Mouse (Mus musculus) kidney, postnatal 10 days (tissue): ENCODE results near the gene Fer.

ENCODE experiments used
- DNase-seq: peaks from one replicate; pipeline ENCODE4 v3.0.0; 2021; ENCODE audit warnings: mixed read lengths

Gene Fer

DNA sequence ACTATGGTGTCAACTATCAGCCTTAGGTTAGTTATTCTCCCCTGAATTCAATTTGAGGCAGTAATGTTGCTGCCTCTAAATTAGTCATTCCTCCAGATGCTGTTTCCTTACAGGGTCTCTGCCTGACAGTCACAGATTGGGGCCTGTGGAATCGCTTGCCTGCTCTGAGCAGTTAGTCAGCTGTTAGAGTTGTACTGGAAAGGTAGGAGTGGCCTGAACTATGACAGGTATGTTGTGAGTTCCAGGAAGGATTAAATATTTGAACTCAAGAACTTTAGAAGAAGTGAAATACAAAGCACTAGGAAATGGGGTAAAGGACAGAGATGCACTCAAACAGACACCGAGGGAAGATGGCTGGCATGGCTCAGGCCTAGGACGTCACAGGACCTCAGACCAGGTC lies 233.9 kb downstream of the Fer start:
- no peak for DNase-seq

DNA sequence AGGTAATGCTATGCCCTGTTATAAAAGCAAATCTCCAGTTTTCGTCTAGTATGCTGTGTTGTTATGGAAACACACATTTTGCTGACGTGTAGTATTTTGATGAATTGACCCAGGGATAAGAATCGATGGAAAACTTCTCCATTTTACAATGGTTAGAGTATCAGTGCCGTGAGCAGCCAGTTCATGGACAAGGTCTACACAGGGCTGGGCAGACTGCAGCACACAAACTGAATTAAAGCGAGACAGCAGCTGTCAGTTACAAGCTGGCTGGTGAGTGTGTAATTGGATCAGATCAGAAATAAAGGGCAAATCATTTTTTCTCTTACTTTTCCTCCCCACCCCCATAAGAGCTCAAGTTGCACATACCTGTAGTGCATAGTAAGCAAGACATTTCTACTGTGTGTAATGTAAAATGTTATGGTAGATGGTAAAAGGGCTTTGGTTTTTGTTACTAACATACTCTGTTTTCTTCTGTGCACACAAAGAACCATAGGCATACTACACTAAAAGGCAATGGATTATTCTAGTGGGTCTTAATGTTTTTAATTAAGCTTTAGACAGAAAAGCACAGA lies 235.0 kb downstream of the Fer start:
- DNase-seq: no peak

DNA sequence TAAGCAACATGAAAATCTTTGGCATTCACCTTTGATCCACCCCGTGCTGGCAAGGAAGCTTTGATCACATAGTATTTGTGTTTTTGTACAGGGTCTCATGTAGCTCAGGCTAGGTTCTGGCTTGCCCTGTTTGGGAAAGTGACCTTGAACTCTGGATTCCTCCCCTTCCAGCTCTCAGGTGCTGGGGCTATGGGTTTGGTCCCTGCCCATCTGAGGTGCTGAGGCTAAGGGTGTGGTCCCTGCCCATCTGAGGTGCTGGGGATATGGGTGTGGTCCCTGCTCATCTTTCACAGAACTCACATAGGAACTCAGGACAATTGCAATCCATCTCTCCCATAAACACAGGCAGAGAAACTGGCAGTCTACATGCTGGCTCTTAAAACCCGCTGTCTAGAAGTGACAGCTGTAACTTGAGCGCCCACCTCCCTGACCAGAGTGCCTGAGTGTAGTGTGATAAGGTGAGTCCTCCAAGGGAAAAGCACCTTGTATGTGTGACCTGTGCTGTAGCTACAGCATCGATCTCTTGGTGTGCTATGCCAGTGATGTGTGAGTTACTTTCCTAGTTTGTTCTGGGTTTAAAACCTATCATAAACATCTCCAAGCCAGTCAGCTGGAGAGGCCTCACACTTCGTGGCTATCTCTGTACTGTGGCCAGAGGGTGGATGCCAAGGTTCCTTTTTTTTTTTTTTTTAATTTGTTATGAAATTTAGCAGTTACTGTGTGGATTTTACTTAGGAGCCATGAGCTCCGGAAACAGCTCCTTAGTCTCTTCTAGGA lies 236.7 kb downstream of the Fer start:
- no peak for DNase-seq

DNA sequence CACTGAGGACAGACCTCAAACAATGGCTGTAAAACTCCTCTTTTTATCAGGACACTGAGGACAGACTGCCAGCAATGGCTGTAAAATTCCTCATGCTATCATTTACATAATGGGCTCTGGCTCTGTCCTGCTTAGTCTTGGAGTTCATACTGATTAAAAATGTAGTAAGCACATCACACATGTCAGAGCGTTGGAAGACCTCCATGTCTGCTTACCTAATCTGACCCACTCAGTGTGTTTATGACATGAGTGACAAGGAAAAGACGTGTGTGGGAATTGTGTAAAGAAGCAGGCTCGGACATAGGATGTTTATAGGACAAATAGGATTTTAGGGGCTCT lies 237.3 kb downstream of the Fer start:
- no peak for DNase-seq

DNA sequence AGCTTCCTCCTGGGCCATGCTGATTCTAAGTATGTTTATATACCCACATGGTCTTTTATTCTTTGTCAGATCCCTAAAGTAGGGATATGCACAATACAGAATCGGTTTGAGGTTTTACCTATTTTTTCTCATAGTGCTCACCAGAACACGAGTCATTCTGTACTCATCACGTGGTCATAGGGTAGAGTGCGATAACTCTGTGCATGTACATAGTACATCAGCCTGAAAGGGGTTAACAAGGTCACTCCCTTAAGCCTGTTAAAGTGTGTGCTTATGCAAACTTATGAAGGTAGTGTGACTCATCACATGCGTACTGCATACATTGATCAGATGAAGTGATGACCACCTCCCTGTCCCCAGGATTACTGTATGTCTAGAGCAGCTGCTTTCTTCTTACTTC lies 245.9 kb downstream of the Fer start:
- no peak for DNase-seq

DNA sequence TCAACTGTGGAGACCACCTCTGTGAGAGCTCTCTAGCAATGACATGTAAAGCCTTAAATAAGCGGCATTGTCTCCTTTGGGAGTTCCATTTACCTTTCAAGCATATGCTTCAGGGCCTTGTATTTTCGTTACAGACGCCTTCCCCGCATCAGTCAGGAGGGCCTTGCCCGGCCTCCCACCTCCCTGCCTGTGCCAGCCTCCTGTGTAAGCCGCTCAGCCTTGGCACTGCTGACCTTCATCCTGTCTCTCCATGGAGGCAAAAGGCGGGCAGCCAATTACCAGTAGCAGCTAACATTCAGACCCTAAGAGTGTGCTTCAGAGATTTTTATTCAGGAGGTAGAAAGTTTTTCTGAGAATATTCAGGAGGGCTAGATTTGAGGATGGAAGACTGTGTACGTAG lies 247.0 kb downstream of the Fer start:
- no peak for DNase-seq

DNA sequence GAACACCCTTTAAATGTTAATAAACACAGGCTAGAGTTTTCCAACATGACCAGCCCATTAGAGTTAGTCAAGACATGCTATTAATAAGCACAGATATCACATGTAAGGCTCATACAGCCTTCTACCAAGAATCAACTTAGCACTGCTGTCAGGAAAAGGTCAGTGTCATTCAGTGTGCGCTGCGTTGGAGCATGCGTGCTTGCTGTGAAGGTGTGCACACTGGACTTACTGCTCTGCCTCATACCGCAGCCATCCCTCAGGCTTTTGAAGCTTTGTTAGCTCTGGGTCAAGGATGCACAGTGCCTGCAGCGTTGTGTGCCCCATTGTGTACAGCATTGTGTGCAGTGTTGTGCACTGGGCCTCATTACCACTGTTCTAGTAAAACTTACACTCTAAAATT lies 250.8 kb downstream of the Fer start:
- DNase-seq: no peak

DNA sequence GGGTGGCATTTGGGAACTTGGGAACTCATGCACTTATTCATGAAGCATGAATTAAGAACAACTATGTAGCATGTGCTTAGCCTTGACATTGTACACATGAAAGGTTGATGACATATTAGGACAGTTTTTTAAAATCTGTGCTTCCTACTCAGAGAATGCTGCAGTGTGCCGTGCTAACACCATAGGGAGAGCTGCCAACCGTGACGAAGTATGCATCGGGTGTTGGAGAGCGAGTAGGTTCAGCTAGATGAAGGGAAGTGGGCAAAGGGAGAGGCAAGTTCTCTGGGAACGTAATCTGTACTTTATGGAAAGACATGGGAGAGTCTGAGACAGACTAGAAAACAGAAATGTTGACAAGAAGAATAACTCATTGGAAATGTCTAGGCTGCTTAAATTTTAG lies 253.9 kb downstream of the Fer start:
- peak; percentile 34 for DNase-seq

DNA sequence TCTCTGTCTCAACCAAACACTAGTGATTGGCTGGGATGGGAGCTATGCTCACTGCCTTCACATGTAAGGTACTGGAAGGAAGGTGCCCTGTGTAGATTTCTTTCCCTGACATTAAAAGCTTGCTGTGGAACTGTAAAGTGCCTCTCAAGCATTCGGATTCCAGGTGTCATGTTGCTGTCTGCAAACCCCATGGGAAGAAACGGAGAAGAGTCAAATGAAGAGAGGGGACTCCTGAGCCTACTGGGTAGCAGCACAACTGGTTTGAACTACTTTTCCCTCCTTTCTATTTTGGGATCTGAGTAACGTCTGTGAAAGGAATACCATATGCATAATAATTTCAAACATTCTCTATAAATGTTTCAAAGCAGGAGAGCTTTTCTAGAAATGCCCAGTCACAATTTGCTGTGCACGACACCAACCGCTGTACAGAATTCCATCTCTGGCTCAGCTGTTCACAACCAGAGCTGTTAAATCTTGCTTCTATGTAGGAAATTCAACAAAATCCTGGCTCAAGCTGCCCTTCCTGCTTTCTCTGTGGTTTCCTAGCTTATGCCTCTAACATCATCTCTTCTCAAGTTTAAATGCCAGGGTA lies 256.9 kb downstream of the Fer start:
- no peak for DNase-seq

DNA sequence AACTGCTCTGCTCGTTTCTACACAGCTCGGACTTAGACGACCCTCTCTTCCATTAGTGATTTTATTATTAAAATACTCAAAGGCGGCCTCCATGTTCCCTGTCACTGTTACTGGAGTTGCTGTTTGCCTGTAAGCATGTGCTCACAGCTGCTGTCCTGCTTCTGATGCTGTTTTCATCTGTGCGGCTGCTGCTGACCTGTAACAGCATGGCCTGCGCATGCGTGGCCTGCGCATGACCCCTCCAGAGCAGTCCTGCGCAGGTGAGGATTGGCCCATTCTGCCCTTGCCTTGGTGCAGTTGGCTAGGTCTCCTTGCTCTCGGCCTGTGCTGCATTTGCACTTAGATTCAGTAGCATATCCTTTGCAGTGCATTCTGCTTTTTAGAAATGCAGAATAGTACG lies 259.7 kb downstream of the Fer start:
- no peak for DNase-seq

DNA sequence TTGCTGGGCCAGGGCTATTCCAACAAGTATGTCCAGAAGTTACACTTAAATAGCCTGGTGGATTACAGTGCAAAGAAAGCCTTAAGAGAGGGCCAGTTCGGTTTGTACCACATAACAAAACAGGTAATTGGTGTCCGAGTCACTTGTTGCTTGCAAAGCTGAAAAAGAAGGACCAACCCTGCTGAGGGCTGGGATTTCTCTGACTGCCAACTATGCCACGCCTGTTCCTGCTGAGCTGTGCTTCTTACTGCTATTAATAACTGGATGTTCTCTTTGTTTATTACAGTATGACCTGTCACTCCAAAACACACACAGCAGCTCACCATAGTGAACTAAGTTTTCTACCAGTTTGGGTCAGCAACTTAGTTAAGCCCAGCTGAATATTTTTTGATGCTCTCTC lies 260.9 kb downstream of the Fer start:
- DNase-seq: no peak

DNA sequence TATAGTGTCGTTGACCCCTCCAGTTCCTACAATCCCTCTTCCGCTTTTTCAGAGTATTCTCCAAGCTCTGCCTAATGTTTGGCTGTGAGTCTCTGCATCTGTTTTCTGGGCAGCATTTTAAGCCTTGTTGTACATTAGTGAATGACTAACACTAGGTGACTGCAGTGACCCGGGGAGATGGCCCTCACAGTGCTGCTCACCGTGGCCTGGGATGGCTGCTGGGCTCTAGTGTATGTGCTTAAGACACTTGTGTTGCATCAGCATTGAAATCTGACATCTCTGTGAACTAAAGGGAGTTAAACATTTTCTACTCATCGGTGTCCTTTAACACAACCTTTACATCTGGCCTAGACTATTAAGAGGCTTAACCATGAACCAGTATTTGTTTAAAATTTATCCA lies 264.0 kb downstream of the Fer start:
- DNase-seq: peak; percentile 43

DNA sequence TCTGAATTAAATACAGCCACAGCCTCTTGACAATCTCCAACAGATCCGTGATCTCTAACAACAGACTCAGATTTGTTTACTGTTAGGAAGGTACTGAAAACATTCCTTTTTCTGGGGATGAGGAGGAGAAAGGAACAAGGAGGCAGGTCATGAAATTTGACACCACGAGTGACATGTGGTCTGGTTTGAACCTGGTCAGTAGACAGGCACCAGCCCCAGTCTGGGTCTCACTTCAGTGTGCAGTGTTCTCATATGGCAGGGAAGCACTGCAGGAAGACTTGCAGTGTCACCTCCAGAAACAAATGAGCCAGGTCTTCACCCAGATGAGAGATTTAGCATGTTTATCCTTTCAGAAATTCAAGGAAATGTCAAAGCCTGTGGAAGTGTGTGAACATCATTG lies 266.9 kb downstream of the Fer start:
- no peak for DNase-seq

DNA sequence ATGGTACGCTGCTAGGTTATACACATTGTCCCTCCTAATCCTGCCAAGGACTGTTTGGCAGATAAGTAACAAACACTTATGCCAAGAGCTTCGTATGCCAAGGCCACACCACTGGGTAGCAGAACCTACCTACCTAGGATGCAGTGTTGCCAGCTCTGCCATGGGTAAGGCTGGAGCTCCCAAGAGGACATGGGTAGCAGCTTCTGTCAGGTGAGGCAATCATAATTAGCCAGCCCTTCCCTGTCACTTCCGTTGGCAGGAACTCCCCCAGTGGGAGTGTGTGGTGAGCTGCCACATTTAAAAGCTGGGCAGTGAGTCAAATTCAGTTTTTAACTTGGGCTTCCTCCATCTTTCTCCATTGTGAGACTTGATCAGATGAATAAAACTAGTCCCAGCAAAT lies 267.5 kb downstream of the Fer start:
- peak; percentile 18 for DNase-seq

DNA sequence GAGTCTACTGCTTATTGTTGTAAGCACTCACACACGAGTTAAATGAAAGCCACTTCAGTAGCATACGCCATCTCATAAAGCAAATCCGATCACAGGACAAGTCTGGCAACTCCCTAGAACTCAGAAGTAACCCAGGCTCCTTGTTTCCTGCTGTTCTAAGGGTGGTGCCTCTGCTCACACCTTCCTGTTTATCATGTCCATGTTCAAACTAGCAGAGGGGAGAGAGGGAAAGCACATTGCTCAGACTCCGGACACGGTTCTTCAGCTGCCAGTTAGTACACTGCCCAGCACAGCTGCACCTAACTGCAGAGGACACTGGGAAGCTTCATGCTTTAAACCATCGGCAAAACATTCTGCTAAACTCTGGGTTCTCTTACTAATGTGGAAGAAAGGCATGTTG lies 269.3 kb downstream of the Fer start:
- DNase-seq: no peak

DNA sequence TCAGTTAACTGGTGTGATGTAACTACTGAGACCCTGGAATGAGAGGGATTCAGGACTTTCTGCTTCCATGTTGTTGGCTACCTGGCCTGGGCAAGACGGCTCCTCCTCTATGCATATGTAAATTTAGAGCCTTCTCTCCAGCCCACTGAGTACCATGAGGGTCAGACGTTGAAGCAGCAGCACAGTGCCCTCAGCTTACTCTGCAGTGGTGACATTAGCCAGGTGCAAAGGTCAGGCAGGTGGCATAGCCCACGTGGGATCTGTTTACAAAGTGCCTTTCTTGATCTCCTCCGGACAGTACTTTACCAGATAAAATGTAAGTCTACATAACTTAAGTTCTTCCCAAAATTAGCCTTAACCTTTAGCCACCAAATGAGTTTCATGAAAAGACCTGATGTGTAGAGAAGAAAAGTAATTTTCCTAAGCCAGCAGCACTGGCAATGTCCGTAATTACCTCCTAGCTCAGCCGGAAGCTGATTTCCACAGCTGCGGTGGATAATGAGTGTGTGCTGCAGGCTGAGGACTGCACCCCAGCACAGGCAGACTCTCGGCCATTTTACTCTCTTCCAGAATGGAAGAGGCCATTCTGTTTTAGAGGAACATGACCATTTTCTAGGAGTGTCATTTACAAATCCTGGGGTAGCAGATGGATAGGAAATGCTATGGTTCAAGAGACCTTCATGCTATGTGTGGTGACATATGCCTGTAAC lies 273.2 kb downstream of the Fer start:
- no peak for DNase-seq

DNA sequence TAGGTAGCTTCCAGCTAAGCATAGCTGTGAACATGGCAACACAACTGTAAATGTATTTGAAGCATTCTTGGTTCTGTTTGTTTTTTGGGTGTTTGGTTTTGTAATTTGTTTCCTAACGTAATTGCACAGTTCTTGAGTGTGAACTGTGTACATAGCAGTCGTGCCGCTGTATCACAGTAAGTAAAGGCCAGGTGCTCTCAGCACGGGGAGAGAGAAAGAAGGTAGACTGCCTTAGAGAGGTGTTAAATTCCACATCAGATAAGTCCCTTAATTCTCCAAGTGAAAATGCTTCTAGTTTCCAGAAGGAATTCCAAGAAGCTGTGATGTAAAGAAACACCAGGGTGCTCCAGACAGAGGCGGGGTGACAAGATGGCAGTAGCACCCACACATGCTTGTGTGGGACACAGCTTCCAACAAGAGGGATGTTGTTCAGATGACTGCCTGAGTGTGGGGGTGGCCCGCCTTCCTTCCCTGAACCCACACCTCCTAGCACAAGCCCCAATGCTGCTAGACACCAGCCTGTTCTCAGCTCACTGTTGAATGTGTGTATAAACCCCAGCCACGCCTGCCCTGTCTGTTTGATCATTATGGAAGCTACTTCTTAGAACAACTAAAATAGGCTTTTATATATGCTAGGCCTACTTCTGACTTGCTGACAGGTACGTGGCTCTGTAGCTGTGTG lies 275.3 kb downstream of the Fer start:
- DNase-seq: no peak

DNA sequence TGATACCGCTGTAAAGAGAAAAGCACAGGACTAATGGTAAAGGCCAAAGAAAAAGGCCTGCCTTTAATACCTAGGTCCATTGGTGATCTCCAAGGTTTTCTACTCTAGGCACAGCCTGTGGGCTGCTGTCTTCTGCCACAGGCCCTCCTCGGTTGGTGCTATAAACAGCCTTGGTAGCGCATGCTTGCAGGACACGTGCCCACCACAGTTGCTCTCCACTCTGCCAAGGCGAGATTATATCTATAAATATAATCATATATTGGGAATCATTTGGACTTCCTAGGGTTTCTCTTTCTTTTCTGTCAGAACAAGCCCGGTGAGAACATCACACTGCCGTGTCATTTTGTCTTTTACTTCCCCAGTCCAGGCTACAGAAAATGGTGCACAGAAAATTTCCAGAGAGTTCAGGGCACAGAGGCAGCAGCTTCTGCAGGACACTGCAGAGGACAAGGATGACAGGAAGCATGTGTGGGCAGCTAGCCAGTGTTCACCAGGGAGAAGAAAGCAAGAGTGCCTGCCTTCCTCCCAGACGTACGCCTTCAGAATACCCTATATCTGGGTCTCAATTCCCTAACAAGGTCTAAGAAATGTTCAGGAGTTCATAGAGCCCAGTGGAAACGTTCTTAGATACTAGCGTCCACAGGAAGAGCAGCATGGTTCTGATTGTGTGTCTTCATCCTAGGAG lies 276.5 kb downstream of the Fer start:
- peak; percentile 11 for DNase-seq

DNA sequence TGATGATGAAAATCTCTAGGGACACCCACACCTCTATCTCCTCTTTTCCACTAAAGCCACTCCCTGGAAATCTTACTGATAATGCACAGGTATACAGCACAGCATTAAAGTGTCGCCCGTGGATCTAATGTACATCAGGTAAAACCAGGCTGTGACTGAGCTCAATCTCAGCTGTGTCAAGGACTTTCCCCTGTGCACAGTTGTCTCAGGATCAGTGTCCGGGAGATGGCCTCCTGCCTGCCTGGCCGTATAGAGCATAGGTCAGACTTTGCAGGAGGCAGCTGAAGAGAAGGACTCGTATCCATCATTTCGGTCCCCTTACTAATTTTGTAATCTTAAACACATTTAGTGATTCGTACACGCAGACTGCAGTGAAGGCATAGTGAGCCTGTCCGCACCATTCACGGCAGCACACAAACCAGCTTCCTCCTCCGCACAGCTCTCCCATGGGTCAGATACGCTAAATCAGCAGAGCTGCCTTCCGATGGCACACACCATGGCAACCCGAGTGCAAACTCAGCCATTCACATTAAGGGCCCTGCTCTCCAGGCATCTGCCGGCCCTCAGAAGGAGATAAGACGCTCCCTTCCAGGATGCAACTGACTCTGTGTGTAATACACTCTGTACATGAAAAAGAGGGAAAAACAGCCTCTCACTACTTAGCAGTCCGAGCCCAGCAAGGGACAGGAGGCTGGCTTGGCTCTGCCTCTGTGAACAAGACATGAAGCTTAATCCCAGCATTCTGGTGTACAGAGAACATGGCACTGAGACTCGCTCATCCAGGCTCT lies 277.4 kb downstream of the Fer start:
- DNase-seq: no peak

DNA sequence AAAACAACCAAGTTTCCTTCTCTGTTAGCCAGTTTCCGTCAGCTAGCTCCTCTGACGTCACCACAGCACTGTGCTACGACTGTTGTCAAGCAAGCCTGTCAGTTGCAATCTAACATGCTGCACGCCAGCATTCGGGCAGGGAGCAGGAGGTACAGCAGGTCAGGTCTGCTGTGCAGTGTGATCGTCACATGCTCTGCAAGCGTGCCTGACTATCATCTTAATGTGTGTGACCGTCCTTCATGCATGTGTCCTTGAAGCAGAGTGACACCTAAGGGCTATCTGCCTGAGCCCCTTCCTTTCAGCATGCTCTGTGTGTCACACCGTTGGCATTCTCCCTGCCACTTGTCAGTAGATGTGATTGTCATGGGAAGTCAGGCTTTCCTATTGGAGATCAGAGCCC lies 279.0 kb downstream of the Fer start:
- DNase-seq: no peak

DNA sequence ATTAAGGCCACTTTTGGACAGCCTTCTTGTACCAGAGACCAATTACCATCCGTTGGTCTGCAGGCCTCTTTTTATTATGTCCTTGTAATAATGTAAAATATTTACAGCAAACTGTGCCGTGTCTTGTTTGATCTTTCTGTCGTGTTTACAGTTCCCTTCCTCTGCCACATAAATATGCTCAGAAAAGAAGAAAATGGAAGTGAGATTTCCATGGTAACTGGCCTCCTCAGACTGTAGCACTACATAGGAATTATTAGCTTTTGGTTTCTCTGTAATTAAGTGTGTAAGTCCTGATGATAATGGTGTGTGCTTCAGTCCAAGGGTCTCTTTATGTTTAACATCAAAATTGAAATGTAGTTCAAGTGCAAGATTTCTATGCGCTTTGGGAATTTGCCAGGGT lies 283.5 kb downstream of the Fer start:
- no peak for DNase-seq

DNA sequence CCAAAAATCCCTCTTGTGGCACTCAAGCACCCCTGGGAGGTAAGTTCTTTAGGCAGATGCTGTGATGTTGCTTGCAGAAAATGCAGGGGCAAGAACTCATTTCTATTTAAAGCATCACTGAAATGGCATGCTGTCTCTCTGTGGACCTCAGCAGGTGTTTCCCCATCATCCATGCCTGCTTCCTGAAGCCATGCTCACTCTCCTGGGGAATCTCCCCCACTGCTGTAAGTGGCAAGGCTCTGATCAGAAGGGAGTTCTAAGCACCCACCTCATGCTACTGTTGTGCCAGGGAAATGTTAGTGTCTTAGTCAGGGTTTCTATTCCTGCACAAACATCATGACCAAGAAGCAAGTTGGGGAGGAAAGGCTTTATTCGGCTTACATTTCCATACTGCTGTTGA lies 287.9 kb downstream of the Fer start:
- no peak for DNase-seq
